Mouse (Mus musculus): ENCODE measurements at regions not wholly inside any gene's neighbourhood (a gene's known extent, or its start where the extent isn't known, plus 50 kb on each side); places are given as distances from the start of the nearest gene placed in this dataset.

GRCm38 (mm10) chr5:126023906-126024305, 492.3 kb downstream of the Tmem132b start:
- Histone ChIP-seq H3K4me1 (no peaks in the 10 kb centered on the region), H3K36me3 (no peaks in the 10 kb centered on the region), H3K9ac (replicated peaks) (no peak overlapping the region), H3K4me3 (replicated peaks) (no peak overlapping the region), H3K27me3 (replicated peaks) (no peaks in the 10 kb centered on the region), H3K9me3 (replicated peaks) (no peaks in the 10 kb centered on the region), H3K4me2 (no peak overlapping the region), H3K27ac (replicated peaks) (no peak overlapping the region)
- WGBS = 44% methylated on average over 2 of the region's 2 CpGs
- no peak for ATAC-seq (ENCODE audit: low FRiP score)

- Histone ChIP-seq H3K9me3 (replicated peaks) (no peaks in the 10 kb centered on the region), H3K27me3 (replicated peaks) (no peaks in the 10 kb centered on the region), H3K4me3 (replicated peaks) (no peak overlapping the region), H3K9ac (replicated peaks) (no peak overlapping the region), H3K36me3 (no peaks in the 10 kb centered on the region), H3K4me1 (no peaks in the 10 kb centered on the region), H3K4me2 (no peak overlapping the region), H3K27ac (replicated peaks) (no peak overlapping the region)
- WGBS = 83% methylated on average over 1 of the region's 1 CpGs
- ATAC-seq (ENCODE audit: low FRiP score) = no peak
Measured at GRCm38 (mm10) chr5:126034846-126035245, 503.3 kb downstream of the Tmem132b start.

- 0% methylated on average over 1 of the region's 1 CpGs for WGBS
- Histone ChIP-seq H3K9ac (replicated peaks) (no peak overlapping the region), H3K4me3 (replicated peaks) (no peak overlapping the region), H3K4me2 (no peak overlapping the region), H3K27ac (replicated peaks) (no peak overlapping the region), H3K4me1 (no peaks in the 10 kb centered on the region), H3K27me3 (replicated peaks) (no peaks in the 10 kb centered on the region), H3K36me3 (no peaks in the 10 kb centered on the region), H3K9me3 (replicated peaks) (no peaks in the 10 kb centered on the region)
- no peak for ATAC-seq (ENCODE audit: low FRiP score)
Measured at GRCm38 (mm10) chr5:126036686-126037085, 505.1 kb downstream of the Tmem132b start.

GRCm38 (mm10) chr5:126045761-126046160, 514.2 kb downstream of the Tmem132b start:
- H3K36me3 ChIP-seq = no peaks in the 10 kb centered on the region
- no peak overlapping the region for H3K4me3 ChIP-seq (replicated peaks)
- H3K9me3 ChIP-seq (replicated peaks) = no peaks in the 10 kb centered on the region
- H3K4me2 ChIP-seq = no peak overlapping the region
- H3K4me1 ChIP-seq = no peaks in the 10 kb centered on the region
- H3K27ac ChIP-seq (replicated peaks) = no peak overlapping the region
- no peak for ATAC-seq (ENCODE audit: low FRiP score)
- WGBS = 86% methylated on average over 3 of the region's 3 CpGs
- H3K27me3 ChIP-seq (replicated peaks) = no peaks in the 10 kb centered on the region
- H3K9ac ChIP-seq (replicated peaks) = no peak overlapping the region

- no peak overlapping the region for H3K27ac ChIP-seq (replicated peaks)
- no peaks in the 10 kb centered on the region for H3K4me1 ChIP-seq
- no peak overlapping the region for H3K4me2 ChIP-seq
- no peak overlapping the region for H3K4me3 ChIP-seq (replicated peaks)
- H3K9ac ChIP-seq (replicated peaks) = no peak overlapping the region
- no peaks in the 10 kb centered on the region for H3K27me3 ChIP-seq (replicated peaks)
- H3K36me3 ChIP-seq = no peaks in the 10 kb centered on the region
- H3K9me3 ChIP-seq (replicated peaks) = no peaks in the 10 kb centered on the region; the same call in 1 of the 2 replicates
- no peak for ATAC-seq (ENCODE audit: low FRiP score)
Measured at GRCm38 (mm10) chr5:126063644-126064043, 532.1 kb downstream of the Tmem132b start.

- Histone ChIP-seq H3K9me3 (replicated peaks) (no peaks in the 10 kb centered on the region), H3K4me3 (replicated peaks) (no peak overlapping the region), H3K4me1 (no peaks in the 10 kb centered on the region), H3K27ac (replicated peaks) (no peak overlapping the region), H3K36me3 (no peaks in the 10 kb centered on the region), H3K9ac (replicated peaks) (no peak overlapping the region), H3K4me2 (no peak overlapping the region), H3K27me3 (replicated peaks) (no peaks in the 10 kb centered on the region)
- WGBS = 23% methylated on average over 7 of the region's 7 CpGs
- ATAC-seq (ENCODE audit: low FRiP score) = no peak
Measured at GRCm38 (mm10) chr5:126079281-126079838, 547.8 kb downstream of the Tmem132b start.

GRCm38 (mm10) chr5:126088251-126088914, 556.8 kb downstream of the Tmem132b start:
- Histone ChIP-seq H3K4me3 (replicated peaks) (no peak overlapping the region), H3K9me3 (replicated peaks) (no peaks in the 10 kb centered on the region), H3K27me3 (replicated peaks) (no peaks in the 10 kb centered on the region), H3K27ac (replicated peaks) (no peak overlapping the region), H3K36me3 (no peaks in the 10 kb centered on the region), H3K4me2 (no peak overlapping the region), H3K4me1 (peaks cover 5% of the 10 kb centered on the region; the same call in 1 of the 2 replicates), H3K9ac (replicated peaks) (no peak overlapping the region)
- WGBS = 65% methylated on average over 4 of the region's 4 CpGs
- ATAC-seq (ENCODE audit: low FRiP score) = no peak

GRCm38 (mm10) chr5:126093196-126093595, 561.6 kb downstream of the Tmem132b start:
- no peak overlapping the region for H3K4me2 ChIP-seq
- H3K9me3 ChIP-seq (replicated peaks) = no peaks in the 10 kb centered on the region
- H3K4me1 ChIP-seq = peaks cover 5% of the 10 kb centered on the region; the same call in 1 of the 2 replicates
- H3K9ac ChIP-seq (replicated peaks) = no peak overlapping the region
- no peaks in the 10 kb centered on the region for H3K36me3 ChIP-seq
- H3K27me3 ChIP-seq (replicated peaks) = no peaks in the 10 kb centered on the region
- no peak overlapping the region for H3K4me3 ChIP-seq (replicated peaks)
- 88% methylated on average over 5 of the region's 5 CpGs for WGBS
- H3K27ac ChIP-seq (replicated peaks) = no peak overlapping the region
- ATAC-seq (ENCODE audit: low FRiP score) = no peak

GRCm38 (mm10) chr5:126096616-126097261, 565.2 kb downstream of the Tmem132b start:
- no peak overlapping the region for H3K4me2 ChIP-seq
- ATAC-seq (ENCODE audit: low FRiP score) = no peak
- H3K9ac ChIP-seq (replicated peaks) = no peak overlapping the region
- 78% methylated on average over 6 of the region's 6 CpGs for WGBS
- no peaks in the 10 kb centered on the region for H3K4me1 ChIP-seq
- H3K27me3 ChIP-seq (replicated peaks) = no peaks in the 10 kb centered on the region
- H3K36me3 ChIP-seq = no peaks in the 10 kb centered on the region
- H3K27ac ChIP-seq (replicated peaks) = no peak overlapping the region
- H3K4me3 ChIP-seq (replicated peaks) = no peak overlapping the region
- H3K9me3 ChIP-seq (replicated peaks) = no peaks in the 10 kb centered on the region

- ATAC-seq (ENCODE audit: low FRiP score) = no peak
- Histone ChIP-seq H3K9ac (replicated peaks) (no peak overlapping the region), H3K36me3 (no peaks in the 10 kb centered on the region), H3K27ac (replicated peaks) (no peak overlapping the region), H3K4me3 (replicated peaks) (no peak overlapping the region), H3K4me2 (no peak overlapping the region), H3K4me1 (no peaks in the 10 kb centered on the region), H3K9me3 (replicated peaks) (no peaks in the 10 kb centered on the region), H3K27me3 (replicated peaks) (no peaks in the 10 kb centered on the region)
Measured at GRCm38 (mm10) chr5:126097262-126097628, 565.7 kb downstream of the Tmem132b start.

- H3K4me2 ChIP-seq = no peak overlapping the region
Measured at GRCm38 (mm10) chr5:126098433-126098832, 566.9 kb downstream of the Tmem132b start.

GRCm38 (mm10) chr5:126099931-126100330, 568.4 kb downstream of the Tmem132b start:
- Histone ChIP-seq H3K4me3 (replicated peaks) (no peak overlapping the region), H3K9ac (replicated peaks) (no peak overlapping the region), H3K4me1 (no peaks in the 10 kb centered on the region), H3K36me3 (no peaks in the 10 kb centered on the region), H3K4me2 (no peak overlapping the region), H3K27me3 (replicated peaks) (no peaks in the 10 kb centered on the region), H3K27ac (replicated peaks) (no peak overlapping the region), H3K9me3 (replicated peaks) (no peaks in the 10 kb centered on the region)
- WGBS = 91% methylated on average over 8 of the region's 8 CpGs
- ATAC-seq (ENCODE audit: low FRiP score) = no peak

More at GRCm38 (mm10) chr5:126098433-126098832, 566.9 kb downstream of the Tmem132b start:
- H3K9ac ChIP-seq (replicated peaks) = no peak overlapping the region
- WGBS = 82% methylated on average over 7 of the region's 7 CpGs
- H3K36me3 ChIP-seq = no peaks in the 10 kb centered on the region
- no peak overlapping the region for H3K27ac ChIP-seq (replicated peaks)
- no peaks in the 10 kb centered on the region for H3K27me3 ChIP-seq (replicated peaks)
- no peaks in the 10 kb centered on the region for H3K4me1 ChIP-seq
- no peak for ATAC-seq (ENCODE audit: low FRiP score)
- no peak overlapping the region for H3K4me3 ChIP-seq (replicated peaks)
- H3K9me3 ChIP-seq (replicated peaks) = no peaks in the 10 kb centered on the region
